Mouse (Mus musculus) limb, embryonic 12.5 days (tissue): ENCODE data around the gene Usp3. TPM values are rescaled to one million over a fixed set of nuclear protein-coding genes. Genes with fewer than 3 reads are reported as not detected.

ENCODE experiments used
- ATAC-seq: fragments of 200-750 bp; cut with Nextera tagmentation; 2 replicates; pipeline ENCODE4 v1.8.0; 2017; ENCODE audit warnings: low read depth, moderate TSS enrichment; ENCODE audit not compliant: insufficient number of reproducible peaks, insufficient read depth, low FRiP score, low TSS enrichment
- H3K27ac ChIP-seq: fragments of 300-500 bp; sonication (generic); 2 replicates; pipeline ENCODE4 v1.5.1; 2016; ENCODE audit warnings: mild to moderate bottlenecking, moderate library complexity
- H3K27me3 ChIP-seq: fragments of 300-500 bp; sonication (generic); 2 replicates; pipeline ENCODE4 v1.6.1; 2016; ENCODE audit warnings: mild to moderate bottlenecking, moderate library complexity
- H3K36me3 ChIP-seq: fragments of 300-500 bp; sonication (generic); 2 replicates; pipeline ENCODE4 v1.6.1; 2016; ENCODE audit warnings: mild to moderate bottlenecking, moderate library complexity
- H3K4me1 ChIP-seq: fragments of 300-500 bp; sonication (generic); replicated peaks from 2 replicates; pipeline ENCODE4 v1.6.1; 2016
- H3K4me2 ChIP-seq: fragments of 300-500 bp; sonication (generic); 2 replicates; pipeline ENCODE4 v1.6.1; 2016; ENCODE audit warnings: mild to moderate bottlenecking, moderate library complexity
- H3K4me3 ChIP-seq: fragments of 300-500 bp; sonication (generic); replicated peaks from 2 replicates; pipeline ENCODE4 v1.5.1; 2016; ENCODE audit warnings: mild to moderate bottlenecking
- H3K9ac ChIP-seq: fragments of 300-500 bp; sonication (generic); replicated peaks from 2 replicates; pipeline ENCODE4 v1.6.1; 2016; ENCODE audit warnings: mild to moderate bottlenecking, moderate library complexity
- H3K9me3 ChIP-seq: fragments of 300-500 bp; sonication (generic); 2 replicates; pipeline ENCODE4 v1.6.1; 2016; ENCODE audit warnings: mild to moderate bottlenecking, moderate library complexity
- WGBS: fragments of 180-500 bp; shearing (Covaris S2); methylation state at CpG from one replicate; pipeline ENCODE4 v1.1.7; 2016; 5-methylcytosine and 5-hydroxymethylcytosine counted together
- polyA plus RNA-seq: library from polyadenylated mRNA; unstranded; fragments of >200 nt; fragmentation: Nextera tagmentation; extraction: Ambion mirVana; gene quantifications from 2 replicates; pipeline ENCODE4 v1.2.1, GENCODE M21; 2016

Usp3 gene
- polyA plus RNA-seq, 1 experiment from 2014 or later = 88.4 TPM

GRCm38 (mm10) chr9:66571986-66572700 lies 20.8 kb downstream of the Usp3 start:
- Histone ChIP-seq H3K27ac (no peak overlapping the region), H3K36me3 (no peaks in the 10 kb centered on the region), H3K27me3 (no peaks in the 10 kb centered on the region), H3K4me2 (no peak overlapping the region), H3K4me3 (no peak overlapping the region), H3K9me3 (no peaks in the 10 kb centered on the region), H3K4me1 (0 out of 2 replicates have a peak, but pooled peaks cover 5% of the 10 kb centered on the region), H3K9ac (no peak overlapping the region)
- ATAC-seq = no peak
- 85% methylated on average over 4 of the region's 4 CpGs for WGBS

DNA sequence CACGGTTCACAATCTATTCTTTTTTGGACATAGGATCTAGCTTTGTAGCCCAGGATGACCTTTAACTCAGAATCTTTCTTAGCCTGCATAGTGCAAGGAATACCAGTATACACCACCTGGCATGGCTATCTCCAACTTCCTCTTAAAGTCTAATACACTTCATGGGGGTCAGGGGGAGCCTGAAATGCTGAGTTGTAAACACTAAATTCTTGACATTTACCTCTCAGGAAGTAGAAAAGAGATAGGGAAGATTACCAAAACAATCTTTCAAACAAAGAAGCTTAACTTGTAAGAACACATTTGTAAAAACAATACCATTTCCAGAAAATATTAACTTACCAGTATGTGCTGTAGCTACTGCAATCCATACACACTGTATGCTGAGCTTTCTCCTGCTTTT lies 30.7 kb downstream of the Usp3 start:
- 0 out of 2 replicates have a peak, but pooled peaks cover 2% of the 10 kb centered on the region for H3K4me1 ChIP-seq
- no peak overlapping the region for H3K4me3 ChIP-seq
- no peak overlapping the region for H3K27ac ChIP-seq
- no peaks in the 10 kb centered on the region for H3K9me3 ChIP-seq
- no peaks in the 10 kb centered on the region for H3K27me3 ChIP-seq
- 80% methylated on average over 1 of the region's 1 CpGs for WGBS
- no peak overlapping the region for H3K9ac ChIP-seq
- H3K36me3 ChIP-seq = no peaks in the 10 kb centered on the region; the same call in 1 of the 2 replicates
- ATAC-seq = no peak
- no peak overlapping the region for H3K4me2 ChIP-seq

DNA sequence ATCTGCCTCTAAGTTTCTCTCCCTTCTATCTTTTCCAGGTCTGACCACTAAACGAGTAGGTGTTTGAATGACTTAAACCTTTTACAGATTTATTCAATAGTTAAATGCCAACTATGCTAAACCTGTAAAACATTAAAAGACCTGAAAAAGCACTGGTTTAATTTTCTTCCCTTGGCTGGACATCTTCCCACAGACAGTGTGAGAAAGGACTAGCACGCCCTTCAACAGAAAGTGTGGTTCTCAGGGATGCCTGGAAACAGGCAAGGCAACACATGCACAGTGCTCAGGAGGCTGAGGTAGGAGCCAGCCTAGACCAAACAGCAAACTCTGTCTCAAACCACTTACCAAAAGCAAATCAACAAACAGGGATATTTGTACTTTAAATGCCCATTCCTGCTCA lies 31.4 kb downstream of the Usp3 start:
- 0 out of 2 replicates have a peak, but pooled peaks cover 2% of the 10 kb centered on the region for H3K4me1 ChIP-seq
- WGBS = 82% methylated on average over 2 of the region's 2 CpGs
- H3K27me3 ChIP-seq = no peaks in the 10 kb centered on the region
- H3K9me3 ChIP-seq = no peaks in the 10 kb centered on the region
- H3K4me2 ChIP-seq = no peak overlapping the region
- no peaks in the 10 kb centered on the region; the same call in 1 of the 2 replicates for H3K36me3 ChIP-seq
- no peak overlapping the region for H3K27ac ChIP-seq
- ATAC-seq = no peak
- H3K9ac ChIP-seq = no peak overlapping the region
- no peak overlapping the region for H3K4me3 ChIP-seq

DNA sequence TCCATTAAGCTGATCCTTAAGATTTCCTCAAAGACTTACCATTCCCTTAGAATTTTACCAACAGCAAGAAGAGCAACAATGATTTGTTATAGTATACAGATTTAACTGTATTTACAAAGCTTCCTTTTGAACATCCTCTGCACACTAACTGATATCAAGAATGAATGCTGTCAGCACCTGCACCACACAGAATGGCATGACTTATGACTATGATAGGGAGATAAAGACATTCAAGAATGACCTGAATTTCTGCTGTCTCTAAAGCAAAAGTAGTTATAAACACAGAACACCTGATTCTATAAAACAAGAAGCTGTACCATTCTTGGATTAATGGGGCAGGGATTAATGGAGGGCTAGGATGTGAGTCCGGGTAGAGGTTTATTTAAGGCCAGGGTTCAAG lies 32.2 kb downstream of the Usp3 start:
- Histone ChIP-seq H3K9me3 (no peaks in the 10 kb centered on the region), H3K4me3 (no peak overlapping the region), H3K4me2 (no peak overlapping the region), H3K27me3 (no peaks in the 10 kb centered on the region), H3K9ac (no peak overlapping the region), H3K4me1 (0 out of 2 replicates have a peak, but pooled peaks cover 2% of the 10 kb centered on the region), H3K36me3 (peaks cover 2% of the 10 kb centered on the region; the same call in 1 of the 2 replicates), H3K27ac (no peak overlapping the region)
- ATAC-seq = no peak
- WGBS = 76% methylated on average over 1 of the region's 1 CpGs

- Histone ChIP-seq H3K27ac (no peak overlapping the region), H3K4me2 (no peak overlapping the region), H3K9ac (no peak overlapping the region), H3K4me3 (no peak overlapping the region), H3K9me3 (no peaks in the 10 kb centered on the region), H3K36me3 (peaks cover 6% of the 10 kb centered on the region; the same call in 1 of the 2 replicates), H3K27me3 (no peaks in the 10 kb centered on the region), H3K4me1 (0 out of 2 replicates have a peak, but pooled peaks cover 2% of the 10 kb centered on the region)
- 50% methylated on average over 2 of the region's 2 CpGs for WGBS
- no peak for ATAC-seq
These were observed 32.6 kb downstream of the Usp3 start for GRCm38 (mm10) chr9:66560295-66560694.

GRCm38 (mm10) chr9:66558971-66559370 lies 34.0 kb downstream of the Usp3 start:
- Histone ChIP-seq H3K27me3 (no peaks in the 10 kb centered on the region), H3K4me3 (no peak overlapping the region), H3K27ac (no peak overlapping the region), H3K9ac (no peak overlapping the region), H3K4me2 (no peak overlapping the region), H3K9me3 (no peaks in the 10 kb centered on the region), H3K36me3 (peaks cover 16% of the 10 kb centered on the region), H3K4me1 (0 out of 2 replicates have a peak, but pooled peaks cover 2% of the 10 kb centered on the region)
- ATAC-seq = no peak
- 94% methylated on average over 4 of the region's 4 CpGs for WGBS

- WGBS = 89% methylated on average over 4 of the region's 4 CpGs
- Histone ChIP-seq H3K36me3 (peaks cover 87% of the 10 kb centered on the region), H3K4me2 (no peak overlapping the region), H3K27me3 (no peaks in the 10 kb centered on the region), H3K9ac (no peak overlapping the region), H3K27ac (no peak overlapping the region), H3K4me1 (no peaks in the 10 kb centered on the region), H3K9me3 (no peaks in the 10 kb centered on the region), H3K4me3 (no peak overlapping the region)
- ATAC-seq = no peak
These were observed 50.2 kb downstream of the Usp3 start for GRCm38 (mm10) chr9:66542785-66543184.

GRCm38 (mm10) chr9:66521595-66521994 lies 71.3 kb downstream of the Usp3 start:
- H3K27ac ChIP-seq = no peak overlapping the region
- H3K9ac ChIP-seq = no peak overlapping the region
- no peaks in the 10 kb centered on the region for H3K27me3 ChIP-seq
- ATAC-seq = no peak
- H3K4me1 ChIP-seq = no peaks in the 10 kb centered on the region
- no peak overlapping the region for H3K4me3 ChIP-seq
- peaks cover 97% of the 10 kb centered on the region for H3K36me3 ChIP-seq
- no peaks in the 10 kb centered on the region for H3K9me3 ChIP-seq
- no peak overlapping the region for H3K4me2 ChIP-seq
- 91% methylated on average over 3 of the region's 3 CpGs for WGBS

DNA sequence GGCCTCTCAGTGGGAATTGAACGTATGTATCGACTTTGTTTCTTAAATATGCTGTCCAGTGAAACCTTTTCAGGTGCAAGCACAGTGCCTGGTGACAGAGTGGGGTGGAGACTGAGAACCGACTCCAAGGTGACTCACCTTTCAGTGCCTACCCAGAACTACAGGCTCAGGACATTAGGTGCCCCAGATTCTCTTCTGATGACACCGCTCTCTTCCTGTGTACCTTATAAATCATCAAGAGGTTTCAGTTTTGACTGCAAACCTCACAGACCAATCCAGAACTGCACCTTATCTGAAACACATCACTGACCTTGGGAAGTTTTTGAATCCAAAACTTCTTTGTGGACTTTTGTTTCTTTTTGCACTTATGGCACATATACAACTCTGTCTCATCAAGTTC lies 72.6 kb downstream of the Usp3 start:
- no peak for ATAC-seq
- Histone ChIP-seq H3K27me3 (no peaks in the 10 kb centered on the region), H3K9me3 (no peaks in the 10 kb centered on the region), H3K4me1 (no peaks in the 10 kb centered on the region), H3K4me3 (no peak overlapping the region), H3K9ac (no peak overlapping the region), H3K27ac (no peak overlapping the region), H3K36me3 (peaks cover 95% of the 10 kb centered on the region), H3K4me2 (no peak overlapping the region)
- WGBS = 94% methylated on average over 4 of the region's 4 CpGs

GRCm38 (mm10) chr9:66518901-66519300 lies 74.0 kb downstream of the Usp3 start:
- H3K4me2 ChIP-seq = no peak overlapping the region
- H3K9me3 ChIP-seq = no peaks in the 10 kb centered on the region
- ATAC-seq = no peak
- no peak overlapping the region for H3K27ac ChIP-seq
- H3K27me3 ChIP-seq = no peaks in the 10 kb centered on the region
- H3K4me3 ChIP-seq = no peak overlapping the region
- H3K36me3 ChIP-seq = peaks cover 97% of the 10 kb centered on the region
- peaks cover 4% of the 10 kb centered on the region; the same call in 1 of the 2 replicates for H3K4me1 ChIP-seq
- no peak overlapping the region for H3K9ac ChIP-seq
- 91% methylated on average over 5 of the region's 5 CpGs for WGBS

DNA sequence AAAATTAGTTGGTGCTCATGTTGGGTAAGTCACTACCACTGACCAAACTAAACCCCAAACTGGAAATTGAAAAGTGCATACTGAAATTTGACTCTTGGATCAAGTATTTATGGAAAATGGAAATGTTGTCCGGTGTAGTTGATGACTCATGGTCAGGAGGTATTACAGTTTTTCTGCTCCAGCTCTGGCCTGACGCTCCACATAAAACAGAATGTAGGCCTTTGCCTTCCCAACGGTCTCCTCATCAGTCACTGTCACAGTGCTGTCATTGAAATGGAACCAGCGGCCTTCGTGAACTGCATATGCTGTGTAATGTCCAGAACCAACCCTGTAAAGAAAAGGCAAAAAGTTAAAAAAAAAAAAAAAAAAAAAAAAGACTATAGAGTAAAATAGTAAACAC lies 74.7 kb downstream of the Usp3 start:
- H3K36me3 ChIP-seq = peaks cover 94% of the 10 kb centered on the region

DNA sequence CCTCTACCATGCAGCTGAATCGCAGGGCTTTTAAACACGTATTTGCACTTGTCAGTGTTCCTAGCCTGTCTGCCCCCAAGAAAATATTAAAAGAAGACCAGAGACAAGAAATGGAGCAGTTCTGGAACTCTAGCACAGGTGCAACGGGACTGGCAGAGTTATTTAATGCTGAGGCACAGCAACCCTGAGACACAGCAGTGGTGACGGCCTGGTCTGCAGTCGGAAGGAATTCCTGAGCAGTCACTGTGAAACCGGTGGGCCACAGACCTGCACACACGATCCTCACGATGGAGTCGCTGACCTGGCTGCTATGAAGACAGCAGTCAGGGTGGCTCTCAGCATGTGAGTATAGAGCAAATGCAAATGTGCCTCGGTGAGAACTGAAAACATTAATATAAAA lies 75.2 kb downstream of the Usp3 start:
- Histone ChIP-seq H3K27me3 (no peaks in the 10 kb centered on the region), H3K27ac (no peak overlapping the region), H3K36me3 (peaks cover 89% of the 10 kb centered on the region), H3K4me3 (no peak overlapping the region), H3K9me3 (no peaks in the 10 kb centered on the region), H3K4me1 (peaks cover 16% of the 10 kb centered on the region; the same call in 1 of the 2 replicates), H3K4me2 (no peak overlapping the region), H3K9ac (no peak overlapping the region)
- no peak for ATAC-seq
- WGBS = 93% methylated on average over 10 of the region's 10 CpGs

More for the DNA sequence above, 74.7 kb downstream of the Usp3 start:
- Histone ChIP-seq H3K9me3 (no peaks in the 10 kb centered on the region), H3K4me2 (no peak overlapping the region), H3K4me1 (peaks cover 11% of the 10 kb centered on the region; the same call in 1 of the 2 replicates), H3K9ac (no peak overlapping the region), H3K27me3 (no peaks in the 10 kb centered on the region), H3K4me3 (no peak overlapping the region), H3K27ac (no peak overlapping the region)
- no peak for ATAC-seq
- whole genome bisulfite sequencing = 92% methylated on average over 5 of the region's 5 CpGs
